Mouse (Mus musculus) right cerebral cortex, adult 18-20 months (tissue): ENCODE measurements around the gene Tspan12.
"Not testable (repeated sequence)": the region's sequence is repeated elsewhere in the genome, so short reads cannot be mapped to it uniquely, and the experiment has no call there.

Experiments used
- DNase-seq: peaks from one replicate; pipeline ENCODE4 v3.0.0; 2022; ENCODE audit warnings: mixed read lengths

Gene Tspan12

DNA sequence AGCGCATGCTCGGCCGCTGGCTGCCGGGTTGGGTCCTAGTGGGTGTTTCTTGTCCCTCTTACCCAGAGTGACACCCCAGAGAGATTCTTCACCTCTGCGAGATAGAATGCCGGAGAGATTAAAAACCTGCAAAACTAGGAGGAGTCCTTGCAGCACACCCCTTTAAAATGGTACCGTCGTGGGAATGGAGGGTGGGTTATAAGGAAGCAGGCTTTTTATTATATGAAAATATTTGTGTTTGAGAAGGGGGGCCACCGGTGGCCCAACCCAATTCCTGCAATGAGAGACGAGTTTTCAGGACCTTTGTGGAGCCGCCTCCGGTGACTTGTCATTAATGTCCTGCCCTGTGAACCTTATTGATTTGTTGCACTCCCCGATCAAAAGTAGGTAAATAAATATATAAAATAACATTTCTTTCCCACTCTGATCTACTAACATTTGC is at the start of gene Tspan12:
TSS of gene Tspan12 (minus strand) at position 172 of the 442 bp plus-strand sequence.
- no peak for DNase-seq

GRCm38 (mm10) chr6:21894451-21894850 is 42.1 kb upstream of the Tspan12 start:
- peak; percentile 1 for DNase-seq

- no peak for DNase-seq
These were observed 36.8 kb upstream of the Tspan12 start for GRCm38 (mm10) chr6:21889101-21889500.

DNA sequence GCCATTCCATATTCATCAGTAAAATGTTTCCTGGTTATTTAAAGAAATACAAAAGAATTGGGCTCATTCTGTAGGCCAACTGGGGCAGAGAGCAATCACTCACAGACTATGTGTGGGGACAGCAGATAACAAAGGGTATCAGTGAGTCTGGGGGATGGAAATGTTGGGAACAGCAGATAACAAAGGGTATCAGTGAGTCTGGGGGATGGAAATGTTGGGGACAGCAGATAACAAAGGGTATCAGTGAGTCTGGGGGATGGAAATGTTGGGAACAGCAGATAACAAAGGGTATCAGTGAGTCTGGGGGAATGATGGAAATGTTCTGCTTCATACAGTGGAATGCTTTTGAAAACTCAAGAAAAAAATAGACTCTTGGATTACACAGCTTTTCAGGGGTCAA is 35.7 kb upstream of the Tspan12 start:
- DNase-seq, result not testable (repeated sequence)

- DNase-seq, result no peak
These were observed 27.2 kb upstream of the Tspan12 start for GRCm38 (mm10) chr6:21879496-21879895.

- no peak for DNase-seq
These were observed 15.0 kb upstream of the Tspan12 start for GRCm38 (mm10) chr6:21867310-21867709.

DNA sequence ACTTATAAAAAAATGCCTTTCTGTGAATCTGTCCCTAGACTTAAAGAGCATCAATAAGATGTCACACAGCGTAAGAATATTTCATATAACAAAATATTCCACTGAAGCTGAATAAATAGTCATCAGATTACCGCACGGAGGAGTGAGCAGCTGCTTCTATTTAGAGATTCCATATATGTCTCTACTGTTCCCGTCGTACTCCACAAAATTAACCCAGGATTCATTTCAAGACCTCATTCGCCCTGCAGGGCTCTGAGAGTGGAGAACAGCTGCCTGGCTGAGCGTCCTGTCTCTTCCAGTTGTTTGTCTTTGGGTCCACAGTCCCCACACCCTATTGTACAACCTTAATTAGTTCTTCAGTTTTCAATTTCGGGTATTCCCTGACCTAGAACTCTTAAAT is 11.9 kb upstream of the Tspan12 start:
- no peak for DNase-seq

- no peak for DNase-seq
These were observed 11.2 kb upstream of the Tspan12 start for GRCm38 (mm10) chr6:21863561-21863960.

DNA sequence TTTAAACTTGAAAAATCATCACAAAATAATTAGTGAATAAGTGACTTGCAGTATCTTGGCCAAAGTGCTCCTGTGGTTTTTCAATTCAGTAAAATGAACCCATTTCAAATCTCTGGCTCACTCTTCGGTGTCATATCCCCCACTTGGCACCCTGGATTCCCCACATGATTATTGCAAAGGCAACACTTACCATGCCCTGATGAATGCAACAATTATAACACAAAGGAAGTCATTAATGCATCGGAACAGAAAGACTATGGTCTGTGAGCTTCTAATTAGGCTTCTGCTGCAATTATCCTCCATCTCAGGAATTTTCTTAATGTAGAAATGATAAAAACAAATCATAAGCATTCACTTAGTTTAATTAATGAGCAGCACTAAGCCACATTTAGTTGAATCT is 9.0 kb upstream of the Tspan12 start:
- no peak for DNase-seq

DNA sequence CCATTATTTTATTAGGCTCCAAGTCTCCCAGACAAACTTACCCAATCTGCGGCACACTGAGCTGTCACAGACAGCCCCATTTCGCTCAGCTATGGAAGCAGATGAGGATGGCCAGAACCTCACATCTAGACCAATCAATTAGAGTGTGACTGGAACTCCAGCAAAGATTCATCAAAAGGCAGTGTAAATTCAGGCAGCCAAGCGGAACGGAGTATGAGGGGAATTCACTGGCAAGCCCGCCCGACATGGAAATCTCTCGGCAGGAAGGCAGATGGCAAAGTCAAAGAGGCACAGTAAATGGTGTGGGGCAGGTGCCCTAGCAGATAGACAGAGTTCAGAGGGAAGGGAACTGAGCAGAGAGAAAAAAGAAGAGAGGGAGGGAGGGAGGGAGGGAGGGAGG is 5.5 kb upstream of the Tspan12 start:
- no peak for DNase-seq

DNA sequence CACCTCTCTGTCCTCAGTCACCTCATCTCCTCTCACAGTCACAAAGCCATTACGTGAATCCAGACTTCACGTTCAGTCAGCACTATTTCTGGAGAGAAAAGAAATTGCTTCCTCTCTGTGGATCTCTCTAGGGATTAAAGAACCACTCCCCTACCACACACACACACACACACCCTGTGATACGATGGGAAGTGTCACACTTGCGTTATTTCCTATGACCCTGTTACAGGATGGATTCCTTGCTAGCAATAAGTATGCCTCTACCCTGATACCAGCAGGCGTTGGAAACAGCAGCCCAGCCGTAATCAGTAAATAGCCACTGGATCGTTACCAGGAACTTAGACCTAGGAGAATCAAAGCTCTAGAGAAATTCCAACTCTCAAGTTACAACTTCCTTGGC is 3.6 kb upstream of the Tspan12 start:
- DNase-seq, result no peak

- DNase-seq, result no peak
These were observed 1.0 kb upstream of the Tspan12 start for GRCm38 (mm10) chr6:21853342-21853741.

DNA sequence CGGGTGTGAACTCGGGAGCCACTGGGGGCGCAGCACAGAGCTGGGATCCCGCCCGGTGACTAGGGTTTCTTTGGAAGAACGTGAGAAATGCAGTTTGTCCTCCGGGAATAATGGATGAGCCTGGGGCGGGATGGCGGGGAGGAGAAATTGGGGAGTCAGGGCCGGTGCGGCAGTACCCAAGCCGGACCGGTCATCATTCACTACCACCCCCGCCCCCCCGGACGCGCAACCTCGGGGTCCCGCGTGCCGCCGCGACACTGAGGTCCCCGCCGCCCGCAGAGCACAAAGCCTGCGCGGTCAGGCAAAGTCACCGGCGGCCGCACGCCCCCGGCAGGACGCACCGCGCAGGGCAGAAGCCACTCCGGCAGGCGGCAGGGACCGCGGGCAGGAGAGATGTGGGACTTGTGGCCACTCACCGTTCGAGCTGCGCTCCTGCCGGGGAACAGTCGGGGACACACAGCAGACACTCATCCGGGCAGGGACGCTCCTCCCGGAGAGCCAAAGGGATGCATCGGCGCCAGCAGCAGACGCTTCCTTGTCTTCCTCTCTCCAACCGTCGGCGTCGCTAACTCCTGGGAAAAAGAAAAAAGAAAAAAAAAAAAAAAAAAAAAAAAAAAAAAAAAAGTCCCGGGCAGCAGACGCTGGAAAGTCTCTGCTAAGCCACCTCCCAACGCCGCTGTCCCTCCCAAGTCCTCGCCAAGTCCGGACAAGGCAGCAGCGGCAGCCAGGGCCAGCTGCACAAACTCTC is 545 bp downstream of the Tspan12 start:
- peak; percentile 61 for DNase-seq

DNA sequence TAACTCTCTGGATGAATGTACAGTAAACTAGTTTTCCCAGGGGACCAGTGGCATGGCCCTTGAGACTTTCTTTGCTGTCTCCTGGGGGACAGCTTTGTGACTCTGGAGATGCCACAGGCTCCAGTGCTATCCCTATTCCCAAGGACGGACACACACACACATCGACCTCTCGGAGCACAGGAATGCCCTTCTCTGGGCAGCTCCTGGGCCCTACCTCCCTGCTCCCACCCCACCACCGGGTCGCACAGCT is 1.0 kb downstream of the Tspan12 start:
- no peak for DNase-seq

GRCm38 (mm10) chr6:21850526-21851345 is 1.6 kb downstream of the Tspan12 start:
- DNase-seq, result no peak

- no peak for DNase-seq
These were observed 3.5 kb downstream of the Tspan12 start for GRCm38 (mm10) chr6:21848808-21849207.

- DNase-seq, result peak; percentile 6
These were observed 12.1 kb downstream of the Tspan12 start for GRCm38 (mm10) chr6:21839976-21840775.

GRCm38 (mm10) chr6:21839244-21839814 is 13.0 kb downstream of the Tspan12 start:
- DNase-seq, result no peak

DNA sequence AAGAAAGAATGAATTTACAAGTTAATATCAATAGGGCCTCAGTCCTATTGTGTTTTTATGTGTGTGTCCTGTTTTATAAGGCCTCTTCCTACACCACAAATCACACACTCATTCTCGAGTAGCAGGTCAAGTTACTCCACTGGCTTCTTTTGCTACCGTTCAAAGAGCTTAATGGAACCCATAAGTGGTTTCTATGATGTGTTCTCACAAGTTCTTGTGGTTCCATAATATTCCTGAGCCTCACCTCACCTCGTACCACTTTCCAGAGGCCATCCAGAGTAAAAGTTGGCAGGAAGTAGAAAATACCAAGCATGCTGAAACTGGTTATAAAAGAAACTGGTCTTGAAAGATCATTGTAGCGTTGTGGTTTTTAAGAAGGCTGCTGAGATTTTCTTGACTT is 18.8 kb downstream of the Tspan12 start:
- DNase-seq, result no peak

DNA sequence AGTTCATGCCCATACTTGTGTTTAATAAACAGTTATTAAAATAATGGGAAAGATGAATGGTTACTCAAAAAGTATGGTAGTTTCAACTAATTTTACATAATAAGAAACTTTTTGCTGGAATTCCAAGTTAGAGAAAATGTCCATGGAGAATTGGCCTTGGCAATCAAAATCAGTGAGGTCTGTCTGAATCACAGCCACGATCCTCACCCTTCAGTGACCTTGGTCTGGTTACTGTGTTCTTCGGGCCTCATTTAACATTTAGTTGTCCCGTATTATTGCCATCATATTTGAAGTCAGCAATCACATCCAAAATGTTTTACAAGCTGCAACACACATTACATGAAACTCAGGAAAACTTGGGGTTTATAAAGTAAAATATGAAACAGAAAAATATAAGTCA is 20.4 kb downstream of the Tspan12 start:
- DNase-seq, result no peak

GRCm38 (mm10) chr6:21830931-21831330 is 21.4 kb downstream of the Tspan12 start:
- DNase-seq, result no peak

DNA sequence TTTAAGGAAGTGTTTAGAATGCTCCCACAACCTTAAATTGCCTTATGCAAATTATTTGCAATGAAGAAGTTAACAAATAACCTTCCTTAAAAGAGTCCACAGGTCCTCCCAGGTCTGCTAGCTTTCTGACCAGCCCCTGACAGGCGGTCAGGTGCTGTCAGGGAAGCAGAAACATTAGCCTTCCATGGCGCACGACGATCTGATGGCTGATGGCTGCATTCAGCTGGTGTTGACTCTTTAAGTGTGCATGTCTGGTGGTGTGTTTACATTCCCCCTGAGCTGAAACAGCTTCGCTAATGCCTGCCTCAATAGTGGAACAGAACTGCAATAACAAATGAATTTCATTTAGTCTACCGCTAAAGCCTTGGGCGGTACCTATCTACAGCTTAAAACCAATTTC is 22.4 kb downstream of the Tspan12 start:
- no peak for DNase-seq

DNA sequence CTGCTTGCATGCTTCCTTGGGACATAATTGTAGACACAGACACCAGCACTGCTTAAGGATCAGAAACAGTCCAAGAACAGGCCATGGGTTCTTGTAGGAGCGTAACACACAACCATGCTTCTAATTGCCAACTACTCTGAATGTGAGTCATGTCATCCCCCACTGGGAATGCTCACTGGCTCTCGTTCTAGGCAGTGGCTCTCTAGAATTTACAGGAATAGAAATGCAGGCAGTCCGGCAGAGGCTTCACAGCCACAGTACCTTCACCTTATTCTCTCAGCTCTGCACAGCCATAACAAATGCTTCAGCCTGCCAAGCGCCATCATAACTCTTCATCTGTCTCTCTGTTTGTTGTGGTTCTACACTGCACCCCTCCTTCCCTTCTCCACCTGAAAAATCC is 23.9 kb downstream of the Tspan12 start:
- DNase-seq, result no peak
